Comparison of ENCODE assay signal across 19 mouse cellular contexts in the genomic region with DNA sequence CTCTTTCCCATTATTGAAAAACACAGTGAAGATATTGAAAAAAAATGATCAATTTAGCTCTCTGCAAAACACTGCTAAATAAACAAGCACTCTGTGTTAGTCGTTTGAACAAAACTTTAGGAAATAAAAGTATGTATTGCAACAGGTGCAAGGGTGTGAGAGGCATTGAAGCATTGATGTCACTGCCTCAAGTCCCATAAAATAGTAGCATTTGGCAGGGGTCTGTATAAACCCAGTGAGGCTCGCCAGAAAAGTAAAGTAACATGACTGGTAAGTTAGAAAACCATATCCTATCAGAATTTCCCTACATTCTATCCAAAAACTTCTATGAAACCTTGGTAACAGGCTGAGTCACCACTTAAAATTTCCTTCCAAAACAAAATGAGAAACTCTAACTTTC.
"Had no signal": no experiment of that assay in that cellular context is flagged by ENCODE, and none has a peak within 500 bp of the region (broad histone marks: within the 10 kb centered on the region; RNA-seq: fewer than 3 reads in every experiment).

No protein-coding gene starts in this region.

- H3K36me3 ChIP-seq: midbrain, embryonic 10.5 days; midbrain, embryonic 12.5 days; neural tube, embryonic 13.5 days; neural tube, embryonic 15.5 days had no signal

- H3K4me2 ChIP-seq: lung, embryonic 14.5 days; midbrain, embryonic 12.5 days; neural tube, embryonic 13.5 days; neural tube, embryonic 15.5 days had no signal

- H3K9me3 ChIP-seq: midbrain, embryonic 10.5 days; midbrain, embryonic 12.5 days; neural tube, embryonic 13.5 days; neural tube, embryonic 15.5 days had no signal

- H3K27me3 ChIP-seq: midbrain, embryonic 12.5 days; neural tube, embryonic 13.5 days; neural tube, embryonic 15.5 days had no signal

- H3K4me1 ChIP-seq: midbrain, embryonic 10.5 days; midbrain, embryonic 12.5 days; neural tube, embryonic 13.5 days; neural tube, embryonic 15.5 days had no signal

- ATAC-seq: midbrain, embryonic 16.5 days had no signal

- H3K27ac ChIP-seq: midbrain, embryonic 10.5 days; midbrain, embryonic 12.5 days; neural tube, embryonic 13.5 days; neural tube, embryonic 15.5 days had no signal

- H3K9ac ChIP-seq: lung, embryonic 14.5 days; midbrain, embryonic 12.5 days; neural tube, embryonic 13.5 days; neural tube, embryonic 15.5 days had no signal

- DNase-seq: lung, adult 18-20 months; lung, postnatal 10 days; lung, postnatal 4 days; midbrain, embryonic 14.5 days; retina, postnatal 1 day; right cerebral cortex, adult 18-20 months; right cerebral cortex, postnatal 25 days; right cerebral cortex, postnatal 4 days; spleen, adult 18-20 months; thymus, adult 18-20 months; thymus, postnatal 14 days; thymus, postnatal 36 days had no signal

- H3K4me3 ChIP-seq: midbrain, embryonic 10.5 days; midbrain, embryonic 12.5 days; myocyte; neural tube, embryonic 13.5 days; neural tube, embryonic 15.5 days had no signal
